In the genomic region with DNA sequence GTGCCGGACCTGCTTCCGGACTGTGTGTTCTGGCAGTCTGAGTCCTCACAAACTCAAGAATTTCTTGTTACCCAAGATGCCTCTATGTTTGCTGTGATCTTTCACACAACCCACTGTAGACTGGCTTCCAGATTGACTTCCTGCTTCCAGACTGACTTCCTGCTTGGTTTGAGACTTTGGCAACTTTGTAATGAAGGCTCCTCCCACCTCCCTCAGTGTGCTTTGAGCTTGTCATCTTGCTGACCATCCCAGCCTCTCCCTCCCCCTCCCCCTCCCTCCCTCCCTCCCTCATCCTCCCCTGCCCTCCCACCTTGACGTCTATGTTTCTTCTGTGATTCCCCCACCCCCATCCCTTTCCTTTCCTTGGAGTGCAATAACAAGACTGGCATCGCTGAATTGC, we compare ENCODE assay signal across 24 mouse cellular contexts. TPM values are rescaled to one million over a fixed set of nuclear protein-coding genes. Genes with fewer than 3 reads are reported as not detected.
DNase-seq lines count a peak whose midpoint lies in the region; ATAC-seq lines count a peak whose summit lies in the region.
"Had no signal": no experiment of that assay in that cellular context is flagged by ENCODE, and none has a peak within 500 bp of the region (broad histone marks: within the 10 kb centered on the region; RNA-seq: fewer than 3 reads in every experiment).

No protein-coding gene starts in this region.

- H3K4me1 ChIP-seq in kidney, embryonic 16.5 days (ENCODE audit: insufficient read depth, low read length), result peaks cover 36% of the 10 kb centered on the region
- H3K4me1 ChIP-seq in midbrain, embryonic 14.5 days (ENCODE audit: control insufficient read depth, insufficient read depth, low read length), result no peaks in the 10 kb centered on the region

- no peak overlapping the region for H3K9ac ChIP-seq in kidney, embryonic 16.5 days (replicated peaks; ENCODE audit: low read length)
- H3K9ac ChIP-seq in midbrain, embryonic 14.5 days (replicated peaks; ENCODE audit: low read length), result no peak overlapping the region
- H3K9ac ChIP-seq: embryonic facial prominence, embryonic 15.5 days; heart, embryonic 15.5 days; hindbrain, embryonic 14.5 days had no signal

- 0 out of 2 replicates have a peak overlapping the region, but pooled peaks have one; percentile 12 for H3K27ac ChIP-seq in kidney, embryonic 16.5 days (ENCODE audit: low read length)
- H3K27ac ChIP-seq in midbrain, embryonic 14.5 days (replicated peaks; ENCODE audit: low read depth, low read length), result no peak overlapping the region
- H3K27ac ChIP-seq: embryonic facial prominence, embryonic 15.5 days; forebrain, embryonic 10.5 days; heart, adult 2 months; heart, embryonic 15.5 days; hindbrain, embryonic 10.5 days; hindbrain, embryonic 14.5 days had no signal

- H3K27me3 ChIP-seq in kidney, embryonic 16.5 days (ENCODE audit: insufficient read depth, low read length), result no peaks in the 10 kb centered on the region
- H3K27me3 ChIP-seq in midbrain, embryonic 14.5 days (ENCODE audit: control insufficient read depth, insufficient read depth, low read length), result peaks cover 3% of the 10 kb centered on the region; the same call in 1 of the 2 replicates

- no peak for ATAC-seq in kidney, embryonic 16.5 days (ENCODE audit: low FRiP score, low TSS enrichment)
- no peak for ATAC-seq in midbrain, embryonic 14.5 days (ENCODE audit: low FRiP score, low TSS enrichment)
- ATAC-seq: forebrain, embryonic 14.5 days had no signal

- intact Hi-C loops in heart, postnatal 25 days (cut with DNase I), result no loop called here

- no peak overlapping the region for H3K4me2 ChIP-seq in kidney, embryonic 16.5 days (replicated peaks; ENCODE audit: low read depth, low read length)
- H3K4me2 ChIP-seq in midbrain, embryonic 14.5 days (ENCODE audit: low read length), result no peak overlapping the region
- H3K4me2 ChIP-seq: embryonic facial prominence, embryonic 15.5 days; heart, embryonic 11.5 days; heart, embryonic 15.5 days; hindbrain, embryonic 14.5 days had no signal

- no peak overlapping the region for H3K4me3 ChIP-seq in kidney, embryonic 16.5 days (ENCODE audit: low read length)
- no peak overlapping the region for H3K4me3 ChIP-seq in midbrain, embryonic 14.5 days (replicated peaks; ENCODE audit: low read depth, low read length)
- H3K4me3 ChIP-seq: embryonic facial prominence, embryonic 15.5 days; erythroblast, embryonic 14.5 days; forebrain, embryonic 10.5 days; heart, adult 2 months; heart, embryonic 15.5 days; hindbrain, embryonic 10.5 days had no signal

- no peaks in the 10 kb centered on the region for H3K36me3 ChIP-seq in kidney, embryonic 16.5 days (ENCODE audit: insufficient read depth, low read length)
- H3K36me3 ChIP-seq in midbrain, embryonic 14.5 days (ENCODE audit: control insufficient read depth, insufficient read depth, low read length), result no peaks in the 10 kb centered on the region
- H3K36me3 ChIP-seq: embryonic facial prominence, embryonic 15.5 days; forebrain, embryonic 10.5 days; G1E; heart, embryonic 15.5 days; hindbrain, embryonic 10.5 days had no signal

- no peaks in the 10 kb centered on the region for H3K9me3 ChIP-seq in kidney, embryonic 16.5 days (ENCODE audit: low read length)
- no peaks in the 10 kb centered on the region for H3K9me3 ChIP-seq in midbrain, embryonic 14.5 days (ENCODE audit: control insufficient read depth, low read length)
- H3K9me3 ChIP-seq: embryonic facial prominence, embryonic 15.5 days; forebrain, embryonic 10.5 days; G1E; heart, embryonic 15.5 days; hindbrain, embryonic 10.5 days had no signal

- DNase-seq in heart, adult 11 months, result peak; percentile 34
- no peak for DNase-seq in heart, postnatal 25 days (ENCODE audit: low spot score)
- DNase-seq in kidney, adult 18-20 months, result no peak
- DNase-seq in CD4-positive, CD25-positive, alpha-beta regulatory T cell, adult 2 months (ENCODE audit: low read depth, low spot score), result peak; percentile 12
- peak; percentile 48 for DNase-seq in ZHBTc4 (ENCODE audit: low read depth, low spot score)
- DNase-seq in midbrain, embryonic 14.5 days, result no peak
- no peak for DNase-seq in cerebellum, postnatal 14 days
- DNase-seq: adrenal gland, postnatal 10 days; cerebellum, adult 2 months; cerebellum, postnatal 10 days; embryo, embryonic 11 days; gastrocnemius, postnatal 36 days; heart, adult 2 months; heart, postnatal 14 days had no signal

- 34% methylated on average over 4 of the region's 4 CpGs for WGBS in kidney, embryonic 16.5 days
- WGBS in midbrain, embryonic 14.5 days, result 55% methylated on average over 4 of the region's 4 CpGs

RNA-seq across cellular contexts. Expression of gene Shb, which starts 51.7 kb away (rescaled TPM):
- total RNA-seq in heart, postnatal 25 days (2021), result 10 to 100 TPM; 34.9 to 37.7 TPM
- polyA plus RNA-seq in kidney, embryonic 16.5 days (2015; fragmentation: Nextera tagmentation; extraction: Ambion mirVana), result 2.7 and 3.1 TPM in 2 replicates
- 10.2 and 10.4 TPM in 2 replicates for polyA plus RNA-seq in midbrain, embryonic 14.5 days (2014; fragmentation: Nextera tagmentation; extraction: Ambion mirVana)
- total RNA-seq: G1E had no signal
- polyA plus RNA-seq: G1E had no signal

Comparison
In these comparisons a context has a peak if more than half of its experiments do, and no peak if none do; other contexts are left out.
1. DNase-seq: peak in heart, adult 11 months (single experiment), CD4-positive, CD25-positive, alpha-beta regulatory T cell, adult 2 months (single experiment) and ZHBTc4 (single experiment); none in heart, postnatal 25 days (single experiment), kidney, adult 18-20 months (single experiment), midbrain, embryonic 14.5 days (single experiment) and cerebellum, postnatal 14 days (0 of 2).